Mouse (Mus musculus): Measurements from ENCODE around the gene Znrd1as. TPM values are rescaled to one million over a fixed set of nuclear protein-coding genes. Genes with fewer than 3 reads are reported as not detected.

The Znrd1as gene
- total RNA-seq, 2 experiments from 2014 or later, result 5.0 to 5.2 TPM

Other genes with a start within 250 kb of the Znrd1as start
- not detected for gene H2-M10.5, start 185.7 kb upstream of the Znrd1as start, total RNA-seq (2021)
- not detected for gene H2-M10.6, start 146.4 kb upstream of the Znrd1as start, total RNA-seq (2021)
- 10 to 100 TPM; 21.0 to 23.1 TPM for gene Trim26, start 121.5 kb upstream of the Znrd1as start, total RNA-seq (2021)
- gene Trim15, start 91.4 kb upstream of the Znrd1as start, total RNA-seq (2021), result not detected
- not detected for gene Trim10, start 89.0 kb upstream of the Znrd1as start, total RNA-seq (2021)
- gene Trim40, start 68.5 kb upstream of the Znrd1as start, total RNA-seq (2021), result not detected
- not detected for gene Trim31, start 60.5 kb upstream of the Znrd1as start, total RNA-seq (2021)
- 1 to 10 TPM; 5.4 to 7.4 TPM for gene Rnf39, start 15.7 kb upstream of the Znrd1as start, total RNA-seq (2021)
- 100 to 1,000 TPM; 119 to 132 TPM for gene Ppp1r11, start 6.9 kb upstream of the Znrd1as start, total RNA-seq (2021)
- 10 to 100 TPM; 29.8 to 34.5 TPM for gene Znrd1, start within 50 bp of the Znrd1as start, total RNA-seq (2021)
- under 1 TPM in 1 of 2 experiments, not detected in 1; 0.66 TPM for gene 2410137M14Rik, start 22.6 kb downstream of the Znrd1as start, total RNA-seq (2021)
- 1 to 10 TPM; 1.6 to 1.7 TPM for gene H2-M5, start 30.9 kb downstream of the Znrd1as start, total RNA-seq (2021)
- gene Zfp57, start 42.6 kb downstream of the Znrd1as start, total RNA-seq (2021), result 10 to 100 TPM; 14.5 to 17.6 TPM
- 10 to 100 TPM; 51.6 to 68.2 TPM for gene Mog, start 64.8 kb downstream of the Znrd1as start, total RNA-seq (2021)
- gene Gabbr1, start 87.4 kb downstream of the Znrd1as start, total RNA-seq (2021), result 100 to 1,000 TPM; 670 to 698 TPM
- gene Olfr90, start 129.9 kb downstream of the Znrd1as start, total RNA-seq (2021), result not detected
- not detected for gene Olfr91, start 139.7 kb downstream of the Znrd1as start, total RNA-seq (2021)
- gene Olfr92, start 161.5 kb downstream of the Znrd1as start, total RNA-seq (2021), result not detected
- gene Olfr93, start 202.9 kb downstream of the Znrd1as start, total RNA-seq (2021), result not detected
- not detected for gene Ubd, start 235.3 kb downstream of the Znrd1as start, total RNA-seq (2021)
- not detected for gene Olfr94, start 242.4 kb downstream of the Znrd1as start, total RNA-seq (2021)

Data from left cerebral cortex, postnatal 25 days (tissue).